ENCODE assay signal across 15 mouse cellular contexts in the genomic region with DNA sequence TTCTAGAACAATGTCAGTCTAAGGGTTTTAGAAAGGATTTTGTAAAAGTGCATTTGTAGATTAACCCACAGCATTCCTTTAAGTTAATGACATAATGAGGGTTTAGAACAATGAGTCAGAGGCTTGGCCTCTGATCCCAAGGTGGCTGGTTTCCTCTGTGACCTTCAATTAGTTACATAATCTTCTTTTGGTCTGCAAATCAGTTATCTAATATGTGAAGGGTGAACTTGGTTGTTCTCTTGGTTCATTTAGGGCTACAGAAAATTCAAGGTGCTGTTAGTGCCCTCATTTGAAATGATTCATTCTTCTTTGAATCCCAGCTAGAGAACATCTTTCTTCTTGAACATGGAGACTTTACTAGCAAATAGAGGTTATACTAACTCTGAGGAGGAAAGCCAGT.
"Had no signal": no experiment of that assay in that cellular context is flagged by ENCODE, and none has a peak within 500 bp of the region (broad histone marks: within the 10 kb centered on the region; RNA-seq: fewer than 3 reads in every experiment).

No protein-coding gene starts in this region.

- DNase-seq: lung, adult 18-20 months; lung, embryonic 14.5 days; lung, postnatal 10 days; lung, postnatal 4 days; midbrain, embryonic 14.5 days; right cerebral cortex, postnatal 14 days; thymus, adult 2 months; thymus, postnatal 25 days; thymus, postnatal 4 days had no signal

- H3K4me3 ChIP-seq: midbrain, embryonic 10.5 days; midbrain, embryonic 12.5 days; neural tube, embryonic 12.5 days; stomach, embryonic 15.5 days had no signal

- H3K36me3 ChIP-seq: midbrain, embryonic 10.5 days; midbrain, embryonic 12.5 days; neural tube, embryonic 12.5 days; stomach, embryonic 15.5 days had no signal

- ATAC-seq: midbrain, embryonic 16.5 days had no signal

- H3K4me2 ChIP-seq: lung, embryonic 14.5 days; midbrain, embryonic 12.5 days; neural tube, embryonic 12.5 days; stomach, embryonic 15.5 days had no signal

- H3K4me1 ChIP-seq: midbrain, embryonic 10.5 days; midbrain, embryonic 12.5 days; stomach, embryonic 15.5 days had no signal

- H3K27me3 ChIP-seq: midbrain, embryonic 12.5 days; neural tube, embryonic 12.5 days; stomach, embryonic 15.5 days had no signal

- H3K27ac ChIP-seq: midbrain, embryonic 10.5 days; midbrain, embryonic 12.5 days; neural tube, embryonic 12.5 days; stomach, embryonic 15.5 days; stomach, postnatal 0 days had no signal

- H3K9me3 ChIP-seq: midbrain, embryonic 10.5 days; midbrain, embryonic 12.5 days; neural tube, embryonic 12.5 days; stomach, embryonic 15.5 days had no signal

- H3K9ac ChIP-seq: lung, embryonic 14.5 days; midbrain, embryonic 12.5 days; neural tube, embryonic 12.5 days; stomach, embryonic 15.5 days had no signal
